Mouse (Mus musculus): Measurements from ENCODE around the gene Laptm4a.

DNA sequence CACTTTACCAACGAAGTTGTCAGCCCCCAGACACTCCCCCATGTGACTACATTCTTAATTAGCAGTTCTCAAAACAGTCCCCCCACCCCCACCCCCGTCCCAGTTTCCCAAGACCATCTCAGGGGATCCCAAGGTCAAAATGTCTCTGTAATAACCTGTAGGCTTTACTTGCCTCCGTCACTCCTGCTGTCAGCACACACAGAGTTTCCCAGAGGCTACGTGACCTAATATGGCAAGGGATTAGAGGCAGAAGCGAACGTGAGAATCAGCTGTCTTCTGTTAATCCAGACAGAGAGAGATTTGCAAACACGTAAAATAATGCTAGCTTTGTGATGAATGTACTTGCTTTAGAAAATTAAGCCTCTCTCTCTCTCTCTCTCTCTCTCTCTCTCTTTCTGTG, 33.0 kb upstream of the Laptm4a start:
- TF ChIP-seq POLR2A (IDR thresholded peaks at IDR 0.05; ENCODE audit: borderline replicate concordance, control insufficient read depth, low read depth, low read length) (no peak), CTCF (IDR thresholded peaks at IDR 0.05; ENCODE audit: control insufficient read depth, insufficient read depth, low read length) (no peak)

Data from bone marrow, adult 2 months (tissue).